Mouse (Mus musculus) mouse trophoblast stem cell (cell line): ENCODE data around the gene Itpkb.

Experiments used
- in situ Hi-C, 2 experiments: fragments of 300-500 bp; cut with MseI, MboI; formaldehyde crosslinking; loops; 2 replicates in 1 of 2; 3 replicates in 1 of 2; pipeline ENCODE4 v1.15.1; 2025

Itpkb gene

DNA sequence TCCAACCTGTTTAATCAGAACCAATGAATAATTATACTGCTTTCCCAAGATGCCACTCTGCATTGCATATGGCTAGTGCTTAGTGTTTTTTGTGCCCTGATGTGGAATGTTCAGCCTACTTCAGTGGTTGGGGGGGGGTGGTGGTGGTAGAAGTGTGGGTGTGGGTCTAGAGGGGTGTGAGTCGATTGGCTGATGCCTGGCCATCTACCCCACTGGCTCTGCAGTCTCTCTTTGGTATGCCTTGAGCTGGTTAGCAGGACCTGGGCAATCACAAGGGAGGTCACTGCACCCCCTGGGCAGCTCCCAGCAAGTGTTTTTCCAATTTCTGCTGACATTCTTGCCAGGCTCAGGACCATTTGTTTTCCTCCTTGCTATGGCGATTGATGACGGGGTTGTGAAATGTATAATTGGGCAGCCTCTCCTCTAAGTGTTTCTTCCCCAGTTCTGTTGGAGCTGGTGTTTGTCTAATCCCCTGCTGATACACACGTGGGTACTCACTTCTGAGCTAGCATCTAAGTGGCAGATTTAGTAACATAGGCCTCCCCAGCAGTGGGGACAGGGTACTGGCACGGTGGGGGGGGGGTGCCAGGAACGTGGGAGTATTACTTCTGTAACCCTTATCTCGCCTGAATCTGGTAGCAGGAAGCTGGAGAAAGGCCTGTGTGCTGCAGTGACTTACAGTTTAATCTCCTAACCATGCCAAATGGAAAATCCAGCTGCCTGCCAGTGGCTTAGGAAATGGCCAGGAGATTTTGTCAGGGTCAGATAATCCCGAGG lies 13.3 kb downstream of the Itpkb start:
- in situ Hi-C loops = no loop called here

DNA sequence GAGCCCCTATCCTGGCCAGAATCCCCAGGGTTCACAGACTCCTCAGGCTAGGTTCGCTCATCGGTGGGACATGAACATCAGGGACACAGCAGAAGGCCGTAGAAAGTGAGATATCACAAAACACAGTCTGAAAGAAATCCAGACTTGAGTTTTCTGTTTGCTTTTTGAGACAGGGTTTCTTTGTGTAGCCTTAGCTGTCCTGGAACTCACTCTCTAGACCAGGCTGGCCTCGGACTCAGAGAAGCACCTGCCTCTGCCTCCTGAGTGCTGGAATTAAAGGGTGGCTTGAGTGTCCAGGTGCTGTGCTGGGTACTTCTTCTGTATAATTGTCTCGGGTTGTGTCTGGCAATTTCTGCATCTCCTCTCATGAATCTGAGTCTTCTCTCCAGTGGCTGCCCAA lies 14.8 kb downstream of the Itpkb start:
- in situ Hi-C loops = no loop called here

DNA sequence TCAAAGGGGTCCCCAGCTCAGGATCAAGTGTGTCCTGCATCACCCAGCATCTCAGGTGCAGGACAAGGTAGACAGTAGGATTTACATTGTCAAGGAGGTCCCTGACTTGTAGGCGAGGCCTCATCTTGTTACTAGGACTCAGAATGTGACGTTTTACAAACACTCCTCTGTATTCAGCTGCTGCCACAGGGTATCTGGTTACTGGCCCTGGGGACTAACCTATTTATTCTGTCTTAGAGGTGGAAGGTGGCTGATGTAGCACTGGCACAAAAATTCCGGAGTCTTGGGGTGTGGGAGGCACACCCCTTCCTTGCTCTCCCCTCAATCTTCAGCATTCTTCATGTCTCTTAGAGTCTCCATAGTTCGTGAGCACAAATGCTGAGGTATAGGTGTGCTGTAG lies 16.8 kb downstream of the Itpkb start:
- in situ Hi-C loops = no loop called here

DNA sequence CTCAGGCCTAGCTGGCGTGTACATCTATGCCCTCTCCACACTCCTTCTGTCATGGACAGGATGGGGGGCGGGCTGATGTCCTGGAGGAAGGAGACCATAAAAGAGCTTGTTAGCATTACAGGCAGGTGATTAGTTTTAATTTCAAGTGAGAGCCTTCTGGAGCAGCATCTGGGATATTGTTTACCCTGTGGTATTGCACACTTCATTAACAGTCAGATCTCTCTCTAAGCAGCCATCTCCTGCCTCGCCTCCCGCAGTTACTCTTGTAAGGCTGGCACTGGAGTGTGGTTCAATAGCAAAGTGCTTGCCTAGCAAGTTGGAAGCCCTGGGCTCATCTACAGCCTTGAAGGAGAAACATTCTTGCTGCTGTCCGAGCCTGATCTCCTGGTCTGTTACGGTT lies 17.6 kb downstream of the Itpkb start:
- in situ Hi-C loops = no loop called here

DNA sequence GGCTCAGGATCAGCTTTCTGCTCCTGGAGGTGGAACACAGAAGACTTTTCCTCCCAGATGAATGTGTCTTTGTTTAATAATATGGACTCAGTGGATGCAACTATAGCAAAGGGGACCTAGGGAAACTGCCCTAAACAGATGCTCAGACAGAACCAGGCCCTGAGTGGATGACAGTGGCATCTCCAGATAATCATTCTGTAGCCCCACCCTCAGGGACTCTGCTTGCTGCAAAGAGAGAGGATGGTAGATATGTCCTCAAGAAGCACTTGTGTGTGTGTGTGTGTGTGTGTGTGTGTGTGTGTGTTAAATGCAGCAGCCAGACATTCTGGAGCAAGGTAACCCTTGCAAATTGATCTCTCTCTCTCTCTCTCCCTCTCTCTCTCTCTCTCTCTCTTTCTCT lies 18.8 kb downstream of the Itpkb start:
- in situ Hi-C loops = no loop called here

DNA sequence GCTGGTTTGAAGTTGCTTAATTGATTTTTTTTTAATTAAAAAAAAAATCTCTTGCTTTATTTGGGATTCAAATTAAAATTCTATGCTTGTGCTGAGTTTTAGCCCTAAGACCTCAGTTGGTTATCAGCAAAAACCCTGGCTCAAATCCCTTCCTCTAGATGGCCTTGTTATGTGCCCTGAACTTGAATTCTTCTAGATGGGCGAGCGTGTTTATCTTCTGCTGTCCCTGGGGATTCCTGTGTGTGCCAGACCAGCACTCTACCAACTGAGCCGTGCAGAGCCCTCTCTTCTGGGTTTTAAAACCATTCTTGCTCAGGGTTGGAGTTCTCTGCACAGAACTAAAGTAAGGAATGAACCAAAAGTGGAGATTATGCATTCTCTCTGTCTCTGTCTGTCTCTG lies 22.0 kb downstream of the Itpkb start:
- in situ Hi-C loops = no loop called here

GRCm38 (mm10) chr1:180354129-180354528 lies 23.8 kb downstream of the Itpkb start:
- in situ Hi-C loops = no loop called here

DNA sequence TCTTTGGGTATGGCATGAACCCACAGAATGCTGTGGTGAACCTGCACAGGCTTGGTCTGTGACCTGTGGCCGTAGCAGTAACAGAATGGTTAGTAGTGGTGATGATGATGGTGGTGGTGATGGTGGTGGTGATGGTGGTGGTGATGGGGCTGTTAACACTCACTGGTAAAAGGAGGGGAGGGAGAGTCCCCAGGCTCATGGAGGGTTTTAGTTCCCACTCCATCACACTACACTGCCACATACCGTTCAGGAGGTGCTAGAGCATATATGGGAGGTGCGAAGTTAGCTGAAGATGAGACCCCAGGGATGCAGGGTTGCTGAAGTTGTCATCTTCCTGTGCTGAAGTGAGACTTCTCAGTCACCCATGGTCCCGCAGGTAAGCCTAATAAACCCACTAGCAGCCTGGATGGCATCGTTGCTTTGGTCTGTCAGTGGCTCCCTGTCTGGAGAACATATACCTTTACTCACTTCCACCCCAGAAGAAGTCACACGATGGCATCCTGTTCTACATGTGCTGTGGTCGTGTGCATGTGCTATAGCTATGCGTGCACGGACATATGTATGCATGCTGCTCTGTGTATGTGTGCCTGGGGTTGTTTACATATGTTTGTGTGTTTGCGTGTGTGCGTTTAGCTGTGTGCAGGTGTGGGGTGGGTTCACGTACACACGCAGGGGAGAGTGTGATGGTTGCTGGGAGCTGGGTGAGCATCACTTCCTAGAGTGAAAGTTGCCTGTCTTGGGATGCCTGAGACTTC lies 24.9 kb downstream of the Itpkb start:
- in situ Hi-C loops = no loop called here

GRCm38 (mm10) chr1:180356176-180356575 lies 25.9 kb downstream of the Itpkb start:
- in situ Hi-C loops = no loop called here

GRCm38 (mm10) chr1:180356857-180357256 lies 26.6 kb downstream of the Itpkb start:
- in situ Hi-C loops = no loop called here

DNA sequence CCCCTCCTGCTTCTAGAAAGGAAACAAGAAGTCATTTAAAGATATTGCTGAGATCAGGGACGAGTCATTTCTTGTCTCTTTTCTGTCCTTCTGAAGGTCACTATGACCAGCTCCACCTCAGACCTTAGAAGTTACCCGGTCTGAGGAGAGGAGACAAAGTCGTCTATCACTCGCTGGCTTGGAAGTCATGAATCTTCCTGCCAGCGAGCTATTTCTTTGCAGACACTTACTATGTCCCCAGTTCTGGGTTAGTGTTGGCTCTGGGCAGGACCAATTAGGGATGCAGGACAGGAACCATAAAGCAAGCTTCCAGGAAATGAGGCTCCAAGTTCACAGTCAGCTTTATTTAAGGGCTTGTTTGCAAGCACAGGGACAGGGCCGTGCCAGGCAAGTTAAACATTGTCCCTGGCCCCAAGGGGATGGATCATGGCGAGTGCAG lies 27.6 kb downstream of the Itpkb start:
- in situ Hi-C loops = no loop called here

GRCm38 (mm10) chr1:180358466-180358865 lies 28.2 kb downstream of the Itpkb start:
- in situ Hi-C loops = no loop called here

GRCm38 (mm10) chr1:180359311-180359710 lies 29.0 kb downstream of the Itpkb start:
- in situ Hi-C loops = no loop called here

DNA sequence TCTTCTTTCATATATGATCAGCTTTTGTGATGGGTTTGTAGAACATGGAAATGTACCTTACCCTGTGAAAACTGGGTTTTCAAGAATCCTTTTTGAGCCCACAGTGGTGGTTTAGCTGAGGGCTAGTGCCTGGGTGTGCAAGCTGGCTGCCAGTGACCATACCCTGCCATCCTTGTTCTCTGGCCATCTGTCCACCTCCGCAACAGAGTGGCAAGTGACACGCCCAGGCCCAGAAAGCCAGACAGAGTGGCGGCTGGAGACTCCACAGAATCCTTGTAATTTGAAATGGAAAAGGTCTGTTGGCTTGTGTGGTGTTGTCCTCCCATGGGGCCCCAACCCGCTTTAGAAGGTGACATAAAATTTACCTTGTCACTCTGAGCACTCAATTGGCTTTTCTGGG lies 31.9 kb downstream of the Itpkb start:
- in situ Hi-C loops = no loop called here

- in situ Hi-C loops = no loop called here
Measured at GRCm38 (mm10) chr1:180362844-180363243, 32.6 kb downstream of the Itpkb start.

GRCm38 (mm10) chr1:180363317-180363716 lies 33.0 kb downstream of the Itpkb start:
- in situ Hi-C loops = no loop called here

- in situ Hi-C loops = no loop called here
Measured at GRCm38 (mm10) chr1:180364005-180364404, 33.7 kb downstream of the Itpkb start.

- in situ Hi-C loops = no loop called here
Measured at GRCm38 (mm10) chr1:180364720-180365119, 34.4 kb downstream of the Itpkb start.

DNA sequence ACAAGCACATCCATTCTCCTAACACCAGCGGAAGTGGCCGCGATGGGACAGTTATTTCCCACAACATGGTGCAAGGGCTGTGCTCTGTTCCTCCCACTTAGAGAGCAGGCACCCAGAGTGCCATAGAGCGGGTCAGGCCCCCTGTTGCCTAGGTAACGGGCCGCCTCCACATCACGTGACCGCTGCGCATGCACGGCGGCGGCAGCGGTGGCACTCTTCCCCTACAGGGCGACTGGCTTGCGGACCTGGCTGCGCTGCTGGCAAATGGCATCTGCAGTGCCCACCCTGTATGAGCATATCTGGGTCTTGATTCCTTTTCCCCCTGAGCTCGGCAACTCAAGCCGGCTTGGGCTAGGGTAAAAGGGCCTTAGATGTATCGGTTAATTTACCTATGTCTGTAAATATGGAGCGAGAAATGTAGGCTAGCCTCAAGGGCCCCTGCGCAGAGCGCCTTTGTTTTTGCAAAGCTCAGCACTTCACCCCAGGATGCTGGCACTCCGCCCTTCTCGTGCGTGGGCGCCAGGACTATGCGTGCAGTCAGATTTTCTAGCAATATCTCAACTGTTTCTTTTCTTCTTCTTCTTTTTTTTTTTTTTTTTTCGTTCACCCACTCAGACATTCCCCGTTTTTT lies 35.0 kb downstream of the Itpkb start:
- in situ Hi-C loops = no loop called here

DNA sequence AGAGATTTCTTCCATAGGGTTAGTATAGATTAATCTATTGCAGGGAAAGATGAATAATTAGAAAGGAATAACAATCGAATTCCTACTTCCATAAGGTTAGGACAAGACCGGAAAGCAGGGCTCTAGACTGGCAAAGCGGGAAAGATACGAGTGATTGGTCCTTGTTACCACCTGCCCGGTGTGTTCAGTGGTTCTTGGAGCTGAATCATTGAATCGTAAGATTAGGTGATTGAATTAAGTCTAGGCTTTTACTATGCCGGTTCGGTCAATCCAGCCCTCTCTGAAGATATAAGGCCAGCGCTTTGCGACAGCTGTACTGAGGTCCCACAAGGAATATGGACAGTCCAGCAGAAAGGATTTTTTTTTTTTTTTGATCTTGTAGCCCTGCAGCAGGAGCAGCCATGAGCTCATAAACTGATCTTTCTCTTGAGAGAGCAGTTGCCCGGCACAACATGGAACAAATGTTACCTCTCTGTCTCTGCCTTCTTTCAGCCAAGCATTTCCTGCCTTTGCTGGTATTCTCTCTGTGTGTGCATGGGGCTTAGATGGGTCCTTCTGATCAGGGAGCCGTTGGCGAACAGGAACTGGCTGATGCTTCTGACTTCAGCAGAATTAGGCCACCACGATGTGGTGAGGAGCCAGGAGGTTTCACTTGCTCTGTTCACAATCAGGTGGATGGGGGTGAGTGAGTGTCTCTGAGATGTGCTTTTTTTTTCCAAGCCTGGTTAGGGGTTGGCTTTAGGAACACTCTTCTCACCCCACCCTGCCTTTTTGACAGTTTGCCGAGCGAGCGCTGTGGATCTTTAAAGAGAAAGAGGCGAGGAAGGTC lies 35.9 kb downstream of the Itpkb start:
- in situ Hi-C loops = no loop called here

GRCm38 (mm10) chr1:180367045-180367619 lies 36.8 kb downstream of the Itpkb start:
- in situ Hi-C loops = no loop called here
